Mouse (Mus musculus): ENCODE measurements around the gene Dpf3. TPM values are rescaled to one million over a fixed set of nuclear protein-coding genes. Genes with fewer than 3 reads are reported as not detected.

Gene Dpf3
- polyA plus RNA-seq, 1 experiment from 2014 or later, result 19.2 TPM

DNA sequence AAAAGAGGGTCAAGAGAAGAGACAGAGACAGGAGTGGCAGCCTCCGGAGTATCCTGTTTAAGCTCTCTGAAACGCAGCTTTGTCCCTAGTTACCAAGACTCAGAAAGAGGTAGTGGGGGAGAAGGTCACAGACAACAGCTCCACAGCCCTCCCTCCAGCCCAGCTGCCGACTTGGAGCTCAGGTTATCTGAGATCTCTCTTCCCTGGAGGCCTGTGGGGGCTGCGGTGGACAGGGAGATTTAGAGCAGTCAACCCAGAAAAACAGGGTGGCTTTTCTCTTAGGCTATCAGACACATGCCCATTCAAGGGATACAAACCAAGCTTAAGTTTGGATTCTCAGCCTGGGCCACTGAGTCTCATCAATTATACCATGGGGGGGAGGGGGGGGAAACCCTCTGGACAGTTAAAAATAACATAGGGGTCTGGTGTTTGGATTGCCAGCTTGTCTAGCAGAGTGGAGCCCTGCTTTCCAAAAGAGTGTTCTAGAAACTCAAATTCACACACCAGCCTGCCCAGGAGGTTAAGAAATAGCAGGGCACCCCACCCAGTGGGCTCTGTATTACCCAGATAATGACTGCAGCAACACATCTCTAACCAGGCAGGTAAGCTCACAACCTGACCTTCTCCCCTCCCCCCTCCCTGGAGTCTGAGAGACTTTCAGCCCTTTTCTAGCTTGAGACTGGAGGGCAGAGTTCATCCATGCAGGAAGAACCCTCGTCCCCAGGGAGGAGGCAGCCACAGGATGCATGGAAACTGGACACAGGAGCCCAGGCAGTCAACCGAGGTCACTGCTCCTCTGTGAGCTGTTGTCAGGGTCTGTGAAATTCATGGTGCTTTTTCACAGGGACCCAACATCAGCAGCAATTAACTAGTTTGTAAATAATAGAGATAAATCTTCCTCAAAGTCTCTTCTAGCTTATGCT, 20.7 kb downstream of the Dpf3 start:
- peak overlapping the region; percentile 9; the same call in 1 of the 2 replicates for H3K4me2 ChIP-seq (ENCODE audit: low read depth, low read length)
- no peak overlapping the region; the same call in 1 of the 2 replicates for H3K27ac ChIP-seq (ENCODE audit: low read length)
- no peak for ATAC-seq (replicated peaks; ENCODE audit: extremely low read depth, insufficient read depth, low FRiP score)
- H3K9me3 ChIP-seq (replicated peaks; ENCODE audit: control insufficient read depth, low read length), result no peaks in the 10 kb centered on the region
- peaks cover 21% of the 10 kb centered on the region for H3K4me1 ChIP-seq (ENCODE audit: control insufficient read depth, insufficient read depth, low read length)
- H3K36me3 ChIP-seq (ENCODE audit: control insufficient read depth, insufficient read depth), result 0 out of 2 replicates have a peak, but pooled peaks cover 3% of the 10 kb centered on the region
- no peak overlapping the region for H3K4me3 ChIP-seq (ENCODE audit: low read length)
- WGBS, result 19% methylated on average over 6 of the region's 6 CpGs
- no peaks in the 10 kb centered on the region for H3K27me3 ChIP-seq (ENCODE audit: control insufficient read depth, insufficient read depth, low read length)
- H3K9ac ChIP-seq (ENCODE audit: low read length), result peak overlapping the region; percentile 29; the same call in 1 of the 2 replicates

DNA sequence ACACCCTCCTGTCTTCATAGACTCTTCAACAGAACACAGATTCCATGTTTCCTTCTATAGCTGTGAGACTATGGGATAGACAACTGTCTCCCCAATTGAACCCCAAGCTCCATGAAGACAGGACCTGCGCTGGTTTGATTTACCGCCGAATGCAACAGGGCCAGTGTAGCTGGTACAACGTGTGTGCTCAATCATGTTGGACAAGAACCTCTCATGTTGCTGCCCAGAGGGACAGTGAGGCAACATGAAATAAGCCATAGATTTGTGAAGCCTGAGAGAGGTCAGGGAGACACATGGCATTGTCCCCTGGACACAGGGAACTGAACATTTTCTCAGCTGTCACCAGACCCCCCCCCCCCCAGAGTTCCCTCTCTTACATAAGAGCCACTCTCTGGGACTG, 21.5 kb downstream of the Dpf3 start:
- no peak overlapping the region for H3K4me2 ChIP-seq (ENCODE audit: low read depth, low read length)
- H3K27ac ChIP-seq (ENCODE audit: low read length), result no peak overlapping the region
- H3K36me3 ChIP-seq (ENCODE audit: control insufficient read depth, insufficient read depth), result peaks cover 3% of the 10 kb centered on the region; the same call in 1 of the 2 replicates
- H3K4me1 ChIP-seq (ENCODE audit: control insufficient read depth, insufficient read depth, low read length), result peaks cover 15% of the 10 kb centered on the region
- peak overlapping the region; percentile 20; the same call in 1 of the 2 replicates for H3K9ac ChIP-seq (ENCODE audit: low read length)
- H3K9me3 ChIP-seq (replicated peaks; ENCODE audit: control insufficient read depth, low read length), result no peaks in the 10 kb centered on the region
- no peak for ATAC-seq (replicated peaks; ENCODE audit: extremely low read depth, insufficient read depth, low FRiP score)
- WGBS, result 80% methylated on average over 4 of the region's 4 CpGs
- H3K4me3 ChIP-seq (ENCODE audit: low read length), result no peak overlapping the region
- no peaks in the 10 kb centered on the region for H3K27me3 ChIP-seq (ENCODE audit: control insufficient read depth, insufficient read depth, low read length)

DNA sequence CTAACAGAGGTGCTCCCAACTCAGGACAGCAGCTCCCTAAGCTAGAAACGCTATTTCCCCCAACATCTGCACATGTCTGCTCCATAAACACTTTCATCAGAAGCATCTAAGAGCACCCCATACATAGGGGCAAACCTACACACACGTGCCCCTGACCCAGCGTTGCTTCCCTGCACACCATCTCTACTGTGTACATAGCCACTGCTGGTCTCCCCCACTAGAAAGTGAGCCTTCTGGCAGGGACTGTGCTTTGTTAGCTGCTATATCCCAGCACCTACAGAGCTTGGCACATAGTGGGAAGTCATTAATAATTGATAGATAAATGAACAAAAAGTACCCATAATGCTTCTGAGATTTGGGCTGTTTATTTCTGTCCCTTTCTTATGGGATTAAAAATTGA, 27.2 kb downstream of the Dpf3 start:
- no peaks in the 10 kb centered on the region for H3K9me3 ChIP-seq (replicated peaks; ENCODE audit: control insufficient read depth, low read length)
- H3K4me3 ChIP-seq (ENCODE audit: low read length), result no peak overlapping the region
- peaks cover 5% of the 10 kb centered on the region; the same call in 1 of the 2 replicates for H3K4me1 ChIP-seq (ENCODE audit: control insufficient read depth, insufficient read depth, low read length)
- WGBS, result 68% methylated on average over 3 of the region's 3 CpGs
- no peak for ATAC-seq (replicated peaks; ENCODE audit: extremely low read depth, insufficient read depth, low FRiP score)
- no peaks in the 10 kb centered on the region for H3K27me3 ChIP-seq (ENCODE audit: control insufficient read depth, insufficient read depth, low read length)
- H3K27ac ChIP-seq (ENCODE audit: low read length), result no peak overlapping the region
- H3K4me2 ChIP-seq (ENCODE audit: low read depth, low read length), result no peak overlapping the region
- peaks cover 3% of the 10 kb centered on the region; the same call in 1 of the 2 replicates for H3K36me3 ChIP-seq (ENCODE audit: control insufficient read depth, insufficient read depth)
- no peak overlapping the region for H3K9ac ChIP-seq (ENCODE audit: low read length)

DNA sequence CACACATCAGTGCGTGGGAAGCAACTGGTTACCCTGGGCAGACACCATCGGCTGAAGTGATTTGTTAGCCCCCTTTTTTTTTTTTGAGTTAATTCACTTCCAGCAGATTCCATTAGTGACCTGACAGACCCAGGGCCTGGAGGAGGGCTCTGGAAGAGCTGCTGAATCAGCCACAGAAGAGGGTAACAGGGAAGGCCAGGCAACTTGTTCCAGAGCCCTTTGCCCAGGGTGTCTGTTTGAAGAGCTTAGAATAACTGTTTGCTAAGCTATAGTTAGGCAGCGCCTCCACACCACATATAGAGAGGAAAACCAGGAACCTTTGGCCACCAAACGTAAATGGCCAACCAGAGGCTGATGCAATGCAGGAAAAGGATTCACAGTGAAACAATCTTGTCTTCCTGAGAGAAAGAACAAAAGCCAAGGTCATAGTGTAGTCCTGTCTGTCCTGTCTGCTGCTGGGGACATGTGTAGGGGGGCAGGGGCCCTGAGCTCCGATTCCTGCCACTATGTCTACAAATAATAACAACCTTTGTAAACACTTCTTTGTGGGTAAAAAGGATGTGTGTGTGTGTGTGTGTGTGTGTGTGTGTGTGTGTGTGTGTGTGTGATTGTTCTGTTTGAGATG, 32.7 kb downstream of the Dpf3 start:
- H3K27ac ChIP-seq (ENCODE audit: low read length), result peak overlapping the region; percentile 32; the same call in 1 of the 2 replicates
- H3K4me3 ChIP-seq (ENCODE audit: low read length), result no peak overlapping the region
- no peaks in the 10 kb centered on the region for H3K27me3 ChIP-seq (ENCODE audit: control insufficient read depth, insufficient read depth, low read length)
- H3K9ac ChIP-seq (ENCODE audit: low read length), result no peak overlapping the region
- ATAC-seq (replicated peaks; ENCODE audit: extremely low read depth, insufficient read depth, low FRiP score), result no peak
- peaks cover 14% of the 10 kb centered on the region; the same call in 1 of the 2 replicates for H3K4me1 ChIP-seq (ENCODE audit: control insufficient read depth, insufficient read depth, low read length)
- no peak overlapping the region for H3K4me2 ChIP-seq (ENCODE audit: low read depth, low read length)
- no peaks in the 10 kb centered on the region for H3K36me3 ChIP-seq (ENCODE audit: control insufficient read depth, insufficient read depth)
- no peaks in the 10 kb centered on the region for H3K9me3 ChIP-seq (replicated peaks; ENCODE audit: control insufficient read depth, low read length)
- WGBS, result 61% methylated on average over 5 of the region's 5 CpGs

DNA sequence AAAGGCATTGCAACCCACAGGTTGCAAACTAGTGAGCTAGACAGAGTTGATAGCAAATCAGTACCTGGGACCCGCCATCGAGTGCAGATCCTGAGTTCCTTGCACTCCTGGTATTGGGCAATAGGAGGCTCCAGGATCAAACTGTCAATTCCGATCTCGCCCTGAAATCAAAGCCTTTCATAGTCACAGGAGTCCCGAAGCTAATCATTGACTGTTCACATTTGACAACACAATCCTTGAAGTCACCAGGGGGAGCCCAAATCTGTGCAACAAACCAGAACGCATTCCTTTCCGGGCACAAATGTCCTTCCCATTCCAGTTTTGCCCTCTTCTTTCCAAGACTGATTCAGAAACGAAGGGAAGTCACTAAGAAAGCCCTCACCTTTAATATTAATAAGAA, 35.7 kb downstream of the Dpf3 start:
- no peaks in the 10 kb centered on the region for H3K27me3 ChIP-seq (ENCODE audit: control insufficient read depth, insufficient read depth, low read length)
- no peak overlapping the region for H3K4me3 ChIP-seq (ENCODE audit: low read length)
- no peaks in the 10 kb centered on the region for H3K36me3 ChIP-seq (ENCODE audit: control insufficient read depth, insufficient read depth)
- no peak overlapping the region for H3K9ac ChIP-seq (ENCODE audit: low read length)
- no peak overlapping the region for H3K4me2 ChIP-seq (ENCODE audit: low read depth, low read length)
- no peak overlapping the region for H3K27ac ChIP-seq (ENCODE audit: low read length)
- H3K4me1 ChIP-seq (ENCODE audit: control insufficient read depth, insufficient read depth, low read length), result 0 out of 2 replicates have a peak, but pooled peaks cover 14% of the 10 kb centered on the region
- ATAC-seq (replicated peaks; ENCODE audit: extremely low read depth, insufficient read depth, low FRiP score), result no peak
- 57% methylated on average over 8 of the region's 8 CpGs for WGBS
- no peaks in the 10 kb centered on the region for H3K9me3 ChIP-seq (replicated peaks; ENCODE audit: control insufficient read depth, low read length)

DNA sequence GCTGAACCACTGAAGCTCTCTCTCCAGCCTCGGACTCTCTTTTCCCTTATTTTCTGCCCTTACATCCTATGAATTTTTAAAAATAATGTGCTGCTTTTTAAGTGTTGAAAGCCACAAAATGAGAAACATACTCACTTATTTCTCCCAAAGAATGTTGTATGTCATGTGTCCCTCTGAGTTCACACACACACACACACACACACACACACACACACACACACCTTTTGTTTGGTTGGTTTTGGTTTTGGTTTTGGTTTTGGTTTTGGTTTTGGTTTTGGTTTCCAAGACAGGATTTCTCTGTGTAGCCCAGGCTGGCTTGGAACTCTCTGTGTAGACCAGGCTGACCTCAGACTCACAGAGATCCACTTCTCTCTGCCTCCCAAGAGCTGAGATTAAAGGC, 37.0 kb downstream of the Dpf3 start:
- no peak overlapping the region for H3K4me3 ChIP-seq (ENCODE audit: low read length)
- H3K27ac ChIP-seq (ENCODE audit: low read length), result no peak overlapping the region
- H3K9me3 ChIP-seq (replicated peaks; ENCODE audit: control insufficient read depth, low read length), result no peaks in the 10 kb centered on the region
- H3K4me2 ChIP-seq (ENCODE audit: low read depth, low read length), result no peak overlapping the region
- WGBS, result 93% methylated on average over 1 of the region's 1 CpGs
- H3K4me1 ChIP-seq (ENCODE audit: control insufficient read depth, insufficient read depth, low read length), result peaks cover 20% of the 10 kb centered on the region
- H3K9ac ChIP-seq (ENCODE audit: low read length), result no peak overlapping the region
- ATAC-seq (replicated peaks; ENCODE audit: extremely low read depth, insufficient read depth, low FRiP score), result no peak
- no peaks in the 10 kb centered on the region for H3K27me3 ChIP-seq (ENCODE audit: control insufficient read depth, insufficient read depth, low read length)
- no peaks in the 10 kb centered on the region for H3K36me3 ChIP-seq (ENCODE audit: control insufficient read depth, insufficient read depth)

DNA sequence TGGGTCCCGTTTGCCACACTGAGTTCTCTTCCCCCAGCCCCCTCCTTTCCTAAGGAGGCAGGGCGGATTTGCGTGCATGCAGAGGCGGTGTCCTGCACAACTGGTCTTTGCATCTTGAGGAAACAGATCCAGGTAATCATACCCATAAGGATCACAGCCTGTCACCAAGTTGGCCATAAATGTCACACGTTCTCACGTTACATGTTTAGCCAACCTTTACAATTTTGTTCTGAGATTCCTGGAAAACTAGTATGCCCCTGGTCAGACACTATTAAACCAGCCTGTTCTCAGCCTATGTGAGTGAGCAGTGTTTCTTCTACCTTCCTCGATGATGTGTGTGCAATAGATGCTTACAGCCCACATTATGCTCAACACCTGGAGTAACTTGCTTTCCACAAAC, 38.3 kb downstream of the Dpf3 start:
- WGBS, result 80% methylated on average over 7 of the region's 7 CpGs
- Histone ChIP-seq H3K27ac (ENCODE audit: low read length) (no peak overlapping the region), H3K4me3 (ENCODE audit: low read length) (no peak overlapping the region), H3K9ac (ENCODE audit: low read length) (no peak overlapping the region), H3K4me1 (ENCODE audit: control insufficient read depth, insufficient read depth, low read length) (peaks cover 23% of the 10 kb centered on the region), H3K27me3 (ENCODE audit: control insufficient read depth, insufficient read depth, low read length) (no peaks in the 10 kb centered on the region), H3K36me3 (ENCODE audit: control insufficient read depth, insufficient read depth) (no peaks in the 10 kb centered on the region), H3K4me2 (ENCODE audit: low read depth, low read length) (no peak overlapping the region), H3K9me3 (replicated peaks; ENCODE audit: control insufficient read depth, low read length) (no peaks in the 10 kb centered on the region)
- ATAC-seq (replicated peaks; ENCODE audit: extremely low read depth, insufficient read depth, low FRiP score), result no peak

DNA sequence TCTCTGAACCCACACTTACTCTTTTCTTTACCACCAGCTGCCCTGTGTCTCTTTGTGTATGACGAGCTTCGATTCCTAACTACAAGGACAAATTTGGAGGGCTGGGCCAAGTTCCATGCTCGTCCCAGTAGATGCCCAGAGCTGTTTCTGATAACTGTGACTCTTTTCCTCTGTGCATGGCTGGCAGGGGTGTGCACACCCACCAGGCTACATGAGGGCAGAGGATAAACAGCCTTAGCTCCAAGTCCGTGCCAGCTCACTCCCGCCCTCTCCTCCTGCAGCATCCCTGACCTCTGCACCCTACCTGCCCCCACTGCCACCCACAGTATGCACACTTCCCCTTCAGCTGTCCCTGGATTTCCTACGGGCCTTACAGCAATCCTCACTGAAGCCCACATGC, 41.9 kb downstream of the Dpf3 start:
- Histone ChIP-seq H3K4me1 (ENCODE audit: control insufficient read depth, insufficient read depth, low read length) (peaks cover 12% of the 10 kb centered on the region), H3K36me3 (ENCODE audit: control insufficient read depth, insufficient read depth) (no peaks in the 10 kb centered on the region), H3K9me3 (replicated peaks; ENCODE audit: control insufficient read depth, low read length) (no peaks in the 10 kb centered on the region), H3K4me2 (ENCODE audit: low read depth, low read length) (no peak overlapping the region), H3K9ac (ENCODE audit: low read length) (0 out of 2 replicates have a peak overlapping the region, but pooled peaks have one; percentile 0), H3K27ac (ENCODE audit: low read length) (peak overlapping the region; percentile 26; the same call in 1 of the 2 replicates), H3K4me3 (ENCODE audit: low read length) (no peak overlapping the region), H3K27me3 (ENCODE audit: control insufficient read depth, insufficient read depth, low read length) (no peaks in the 10 kb centered on the region)
- 45% methylated on average over 6 of the region's 6 CpGs for WGBS
- ATAC-seq (replicated peaks; ENCODE audit: extremely low read depth, insufficient read depth, low FRiP score), result peak; percentile 69; the same call in 1 of the 2 replicates

DNA sequence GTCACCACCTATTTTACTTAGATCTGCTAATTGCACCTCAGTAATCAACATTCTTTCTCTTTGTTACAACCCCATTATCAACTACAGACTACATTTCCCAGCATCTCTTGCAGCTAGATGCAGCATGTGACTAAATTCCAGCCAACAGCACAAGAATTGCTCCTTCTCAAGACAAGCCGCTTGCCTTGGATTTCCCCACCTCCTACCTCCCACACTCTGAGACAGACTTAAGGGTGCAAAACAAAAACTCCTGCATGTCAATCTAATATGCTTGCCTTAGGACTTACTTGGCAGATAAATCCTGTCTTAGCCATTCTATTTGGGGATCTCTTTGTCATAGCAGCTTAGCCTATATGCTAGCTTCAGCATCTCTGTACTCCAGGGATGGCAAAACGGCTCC, 43.1 kb downstream of the Dpf3 start:
- Histone ChIP-seq H3K36me3 (ENCODE audit: control insufficient read depth, insufficient read depth) (no peaks in the 10 kb centered on the region), H3K27ac (ENCODE audit: low read length) (no peak overlapping the region), H3K9me3 (replicated peaks; ENCODE audit: control insufficient read depth, low read length) (no peaks in the 10 kb centered on the region), H3K4me2 (ENCODE audit: low read depth, low read length) (no peak overlapping the region), H3K27me3 (ENCODE audit: control insufficient read depth, insufficient read depth, low read length) (no peaks in the 10 kb centered on the region), H3K4me3 (ENCODE audit: low read length) (no peak overlapping the region), H3K4me1 (ENCODE audit: control insufficient read depth, insufficient read depth, low read length) (peaks cover 12% of the 10 kb centered on the region), H3K9ac (ENCODE audit: low read length) (no peak overlapping the region)
- 81% methylated on average over 2 of the region's 2 CpGs for WGBS
- no peak for ATAC-seq (replicated peaks; ENCODE audit: extremely low read depth, insufficient read depth, low FRiP score)
